Mouse (Mus musculus): ENCODE measurements at regions not wholly inside any gene's neighbourhood (a gene's known extent, or its start where the extent isn't known, plus 50 kb on each side); places are given as distances from the start of the nearest gene placed in this dataset.

DNA sequence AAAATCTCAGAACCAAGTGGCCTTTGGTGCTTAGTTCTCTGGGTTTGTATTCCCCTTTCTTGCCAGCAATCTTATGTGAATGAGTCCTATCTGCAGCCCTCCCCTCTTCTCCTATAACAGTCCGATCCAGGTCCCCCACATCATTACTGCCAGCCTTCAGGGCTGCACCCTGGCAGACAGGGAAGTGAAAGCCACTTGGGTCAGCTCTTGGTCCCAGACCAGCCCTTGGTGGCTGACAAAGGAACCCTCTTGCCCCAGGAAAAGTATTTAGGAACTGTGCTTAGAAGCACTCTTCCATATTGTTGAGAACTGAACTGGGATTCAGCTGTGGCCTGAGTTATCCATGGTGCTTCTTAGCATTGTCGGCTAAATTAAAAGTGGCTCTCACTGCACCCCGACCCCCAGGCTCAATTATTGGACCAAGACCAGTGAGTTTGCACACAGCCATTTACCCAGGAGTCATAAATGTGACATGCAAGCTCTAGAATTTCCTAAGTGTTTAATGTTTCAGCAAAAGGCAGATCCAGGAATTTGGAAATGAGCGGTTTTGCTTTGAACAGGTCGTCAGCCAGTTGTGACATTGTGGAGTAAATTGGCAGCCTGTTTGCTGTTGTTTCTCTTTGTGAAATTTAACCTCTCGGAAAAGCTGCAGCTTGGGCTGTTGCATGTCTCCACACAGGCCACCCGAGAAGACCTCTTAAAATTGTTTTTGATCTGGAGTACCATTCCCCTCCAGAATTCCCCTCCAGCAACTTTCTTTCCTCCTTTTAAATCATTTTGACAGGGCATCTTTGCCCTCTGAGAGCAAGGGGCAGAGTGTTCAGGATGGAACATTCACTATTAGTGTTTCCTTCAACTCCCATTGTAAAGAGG lies 58.5 kb upstream of the Rnd3 start:
- TF ChIP-seq CTCF (IDR thresholded peaks at IDR 0.05; ENCODE audit: borderline replicate concordance, control insufficient read depth, extremely low read depth, insufficient read depth, low read length, poor library complexity): no peak
- no peak for TF ChIP-seq POLR2A (IDR thresholded peaks at IDR 0.05; ENCODE audit: control insufficient read depth, extremely low read depth, insufficient read depth, low read length, poor library complexity)

Data from thymus, adult 2 months (tissue).